Mouse (Mus musculus) fat pad, adult 2 months (tissue): ENCODE measurements around the gene Hnrnpul1.

ENCODE experiments used
- DNase-seq: peaks from one replicate; pipeline ENCODE4 v3.0.0-alpha.2; 2011; ENCODE audit warnings: low read depth, low spot score; ENCODE audit errors: extremely low read depth

The Hnrnpul1 gene

GRCm38 (mm10) chr7:25699851-25700250, 54.7 kb downstream of the Hnrnpul1 start:
- no peak for DNase-seq

- DNase-seq, result no peak
Observed at GRCm38 (mm10) chr7:25694104-25694503, 60.5 kb downstream of the Hnrnpul1 start.

- no peak for DNase-seq
Observed at GRCm38 (mm10) chr7:25690051-25690450, 64.5 kb downstream of the Hnrnpul1 start.

GRCm38 (mm10) chr7:25689603-25690021, 64.9 kb downstream of the Hnrnpul1 start:
- DNase-seq, result no peak

GRCm38 (mm10) chr7:25688810-25689586, 65.6 kb downstream of the Hnrnpul1 start:
- DNase-seq, result no peak

- DNase-seq, result no peak
Observed at GRCm38 (mm10) chr7:25687811-25688401, 66.7 kb downstream of the Hnrnpul1 start.

GRCm38 (mm10) chr7:25686680-25687531, 67.7 kb downstream of the Hnrnpul1 start, which contains the start of gene Tgfb1:
Tgfb1 (plus strand) TSS chr7:25687002.
- DNase-seq, result no peak

GRCm38 (mm10) chr7:25685926-25686470, 68.6 kb downstream of the Hnrnpul1 start:
- DNase-seq, result no peak

GRCm38 (mm10) chr7:25684659-25685058, 69.9 kb downstream of the Hnrnpul1 start:
- no peak for DNase-seq

- DNase-seq, result no peak
Observed at GRCm38 (mm10) chr7:25683474-25684180, 70.9 kb downstream of the Hnrnpul1 start.

- DNase-seq, result no peak
Observed at GRCm38 (mm10) chr7:25681341-25682231, 73.0 kb downstream of the Hnrnpul1 start.

GRCm38 (mm10) chr7:25680514-25681258, 73.9 kb downstream of the Hnrnpul1 start, which contains the start of gene B9d2:
B9d2 (plus strand) TSS chr7:25680780.
- DNase-seq, result no peak

- no peak for DNase-seq
Observed at GRCm38 (mm10) chr7:25679971-25680370, 74.6 kb downstream of the Hnrnpul1 start.

- no peak for DNase-seq
Observed at GRCm38 (mm10) chr7:25677013-25677412, 77.5 kb downstream of the Hnrnpul1 start.

- no peak for DNase-seq
Observed at GRCm38 (mm10) chr7:25676085-25676781, 78.3 kb downstream of the Hnrnpul1 start.

- DNase-seq, result no peak
Observed at GRCm38 (mm10) chr7:25675405-25675804, 79.2 kb downstream of the Hnrnpul1 start.

- no peak for DNase-seq
Observed at GRCm38 (mm10) chr7:25674719-25675300, 79.7 kb downstream of the Hnrnpul1 start, which contains the start of gene Tmem91. Tmem91 (minus strand) TSS chr7:25675166.

- DNase-seq, result no peak
Observed at GRCm38 (mm10) chr7:25674297-25674696, 80.3 kb downstream of the Hnrnpul1 start.
